Mouse (Mus musculus) liver, embryonic 13.5 days (tissue): Measurements from ENCODE around the gene Myo3a. TPM values are rescaled to one million over a fixed set of nuclear protein-coding genes. Genes with fewer than 3 reads are reported as not detected.

Experiments
- ATAC-seq: fragments of 200-750 bp; cut with Nextera tagmentation; 2 replicates; pipeline ENCODE4 v1.8.0; 2017; ENCODE audit warnings: low read depth, mild to moderate bottlenecking, moderate number of reproducible peaks, moderate library complexity
- DNase-seq: peaks from one replicate; pipeline ENCODE4 v3.0.0; 2022
- H3K27ac ChIP-seq: fragments of 300-500 bp; sonication (generic); 2 replicates; pipeline ENCODE4 v1.5.1; 2015; ENCODE audit warnings: moderate library complexity, mild to moderate bottlenecking, inconsistent platforms
- H3K27me3 ChIP-seq: fragments of 300-500 bp; sonication (generic); 2 replicates; pipeline ENCODE4 v1.6.1; 2015; ENCODE audit warnings: mild to moderate bottlenecking, inconsistent platforms
- H3K36me3 ChIP-seq: fragments of 300-500 bp; sonication (generic); 2 replicates; pipeline ENCODE4 v1.6.1; 2015; ENCODE audit warnings: mild to moderate bottlenecking, inconsistent platforms
- H3K4me1 ChIP-seq: fragments of 300-500 bp; sonication (generic); replicated peaks from 2 replicates; pipeline ENCODE4 v1.6.1; 2015; ENCODE audit warnings: inconsistent platforms
- H3K4me2 ChIP-seq: fragments of 300-500 bp; sonication (generic); 2 replicates; pipeline ENCODE4 v1.6.1; 2015; ENCODE audit warnings: inconsistent platforms, mild to moderate bottlenecking, moderate library complexity
- H3K4me3 ChIP-seq: fragments of 300-500 bp; sonication (generic); replicated peaks from 2 replicates; pipeline ENCODE4 v1.5.1; 2015; ENCODE audit warnings: mild to moderate bottlenecking, inconsistent platforms
- H3K9ac ChIP-seq: fragments of 300-500 bp; sonication (generic); 2 replicates; pipeline ENCODE4 v1.6.1; 2015; ENCODE audit warnings: mild to moderate bottlenecking, inconsistent platforms
- H3K9me3 ChIP-seq: fragments of 300-500 bp; sonication (generic); replicated peaks from 2 replicates; pipeline ENCODE4 v1.6.1; 2016; ENCODE audit warnings: inconsistent platforms
- WGBS: fragments of 180-500 bp; shearing (Covaris S2); methylation state at CpG from one replicate; pipeline ENCODE4 v1.1.7; 2015; ENCODE audit not compliant: insufficient replicate concordance; 5-methylcytosine and 5-hydroxymethylcytosine counted together
- microRNA-seq: library from miRNA; unstranded; fragments of <30 nt; microRNA quantifications from one replicate; pipeline ENCODE4, GENCODE M21; 2016
- polyA plus RNA-seq: library from polyadenylated mRNA; unstranded; fragments of >200 nt; fragmentation: Nextera tagmentation; extraction: Ambion mirVana; gene quantifications from 2 replicates; pipeline ENCODE4 v1.2.1, GENCODE M21; 2015

The Myo3a gene
- polyA plus RNA-seq, 1 experiment from 2014 or later, result not detected

DNA sequence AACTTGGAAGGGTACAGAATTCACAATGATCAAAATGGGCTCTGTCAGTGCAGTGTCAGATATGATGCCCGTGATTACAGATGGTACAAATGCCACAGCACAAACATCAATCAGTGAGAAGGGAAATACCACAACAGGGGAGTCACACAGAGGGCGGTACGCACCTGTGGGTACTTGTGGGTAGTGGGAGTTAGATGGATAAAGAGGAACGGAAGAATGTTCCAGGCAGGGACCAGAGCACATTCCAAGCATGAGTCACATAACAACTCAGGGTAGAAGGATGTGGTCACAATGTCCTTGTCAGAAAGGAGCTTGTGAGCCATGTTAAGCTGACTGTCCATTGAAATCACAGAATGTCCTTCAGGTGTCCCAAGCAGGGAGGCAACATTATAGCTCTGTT is 424.5 kb downstream of the Myo3a start:
- ATAC-seq, result no peak
- Histone ChIP-seq H3K27ac (no peak overlapping the region), H3K9ac (no peak overlapping the region), H3K9me3 (no peaks in the 10 kb centered on the region), H3K4me3 (no peak overlapping the region), H3K27me3 (no peaks in the 10 kb centered on the region), H3K4me2 (no peak overlapping the region), H3K36me3 (no peaks in the 10 kb centered on the region), H3K4me1 (no peaks in the 10 kb centered on the region)
- WGBS, result 52% methylated on average over 4 of the region's 4 CpGs
- no peak for DNase-seq

DNA sequence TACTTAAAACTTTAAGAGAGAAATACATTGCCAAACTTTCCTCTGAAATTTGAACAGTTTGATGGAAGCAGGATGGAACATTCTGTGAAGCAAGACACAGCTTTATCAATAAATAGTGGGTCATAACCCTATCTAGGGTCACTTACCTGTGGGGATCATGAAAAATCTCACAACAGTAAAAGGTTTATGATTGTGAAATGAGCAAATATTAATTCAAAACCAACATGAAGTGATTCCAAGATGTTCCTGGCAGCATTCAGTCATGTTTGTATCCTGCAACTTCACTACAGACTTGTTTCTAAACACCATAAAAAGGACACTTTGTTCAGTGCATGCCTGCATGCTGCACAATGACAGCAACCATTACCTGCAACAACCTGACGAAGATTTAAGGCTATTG is 436.4 kb downstream of the Myo3a start:
- WGBS, result 46% methylated on average over 1 of the region's 1 CpGs
- no peak for DNase-seq
- no peak for ATAC-seq

More for the DNA sequence above, 436.4 kb downstream of the Myo3a start:
- Histone ChIP-seq H3K4me3 (no peak overlapping the region), H3K4me1 (no peaks in the 10 kb centered on the region), H3K27me3 (no peaks in the 10 kb centered on the region), H3K9me3 (no peaks in the 10 kb centered on the region), H3K36me3 (no peaks in the 10 kb centered on the region), H3K4me2 (no peak overlapping the region), H3K27ac (no peak overlapping the region), H3K9ac (no peak overlapping the region)

Small RNAs within 50 kb of the gene (microRNA-seq; reads per million reads assigned to microRNA genes)
- not detected for gene Gm23636
- gene Mir3967, result not detected
